Mouse (Mus musculus): ENCODE measurements at regions not wholly inside any gene's neighbourhood (a gene's known extent, or its start where the extent isn't known, plus 50 kb on each side); places are given as distances from the start of the nearest gene placed in this dataset.

DNA sequence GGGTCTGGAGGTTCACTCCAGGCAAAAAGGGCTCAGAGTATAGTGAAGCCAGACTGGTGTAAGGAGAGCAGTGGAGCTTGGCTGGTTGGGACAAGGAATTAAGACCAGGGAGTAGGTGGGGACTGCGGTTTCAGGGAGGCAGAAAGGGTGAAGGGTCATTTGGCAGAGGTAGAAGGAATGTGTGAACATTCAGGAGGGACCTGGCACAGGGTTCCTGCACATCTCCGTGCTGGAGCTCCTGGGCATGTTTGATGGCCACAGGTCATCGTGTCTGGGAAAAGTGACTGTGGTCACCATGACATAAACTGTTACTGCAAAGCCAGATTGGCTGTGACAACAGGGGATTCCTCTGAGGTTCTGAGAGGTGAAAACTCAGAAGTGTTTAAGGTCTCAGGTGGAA, 202.3 kb downstream of the Gadd45g start:
- no peak for DNase-seq (ENCODE audit: low spot score)

DNA sequence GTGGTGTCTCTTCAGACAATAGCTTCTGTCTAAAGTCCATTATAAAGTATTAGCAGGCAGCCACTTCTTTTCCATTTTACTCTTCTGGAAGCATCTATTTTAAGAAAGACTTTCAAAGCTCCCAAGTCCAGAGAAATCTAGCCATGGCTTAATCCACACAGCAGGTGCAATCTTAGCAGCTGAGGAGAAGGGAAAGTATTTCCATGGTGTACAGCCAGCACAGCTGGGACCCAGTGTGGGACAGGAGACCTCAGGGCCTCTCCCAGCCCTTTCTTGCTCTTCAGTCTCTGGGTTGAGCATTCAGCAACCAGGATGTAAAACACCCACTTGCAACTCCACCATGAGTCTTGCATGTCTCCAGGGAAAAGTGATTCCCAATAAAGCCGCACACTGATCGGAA, 202.8 kb downstream of the Gadd45g start:
- no peak for DNase-seq (ENCODE audit: low spot score)

DNA sequence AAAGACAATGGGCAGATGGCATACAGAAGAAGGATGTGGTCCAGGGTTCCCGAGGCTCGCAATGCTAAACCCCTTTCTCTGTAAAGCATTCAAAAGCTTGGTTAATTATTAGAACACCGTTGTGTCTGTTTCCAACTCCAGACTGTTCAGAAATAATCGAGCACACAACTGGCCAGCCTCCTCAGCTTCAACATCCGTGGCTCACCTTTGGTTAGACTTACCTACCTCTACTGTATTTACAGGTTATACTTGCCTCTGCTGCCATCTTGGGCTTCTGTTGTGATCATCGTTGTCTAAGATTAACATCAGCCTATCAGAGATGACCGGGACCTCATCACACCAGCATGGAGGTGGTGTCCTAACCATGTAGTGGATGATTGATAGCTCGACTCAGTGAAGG, 209.3 kb downstream of the Gadd45g start:
- no peak for DNase-seq (ENCODE audit: low spot score)

DNA sequence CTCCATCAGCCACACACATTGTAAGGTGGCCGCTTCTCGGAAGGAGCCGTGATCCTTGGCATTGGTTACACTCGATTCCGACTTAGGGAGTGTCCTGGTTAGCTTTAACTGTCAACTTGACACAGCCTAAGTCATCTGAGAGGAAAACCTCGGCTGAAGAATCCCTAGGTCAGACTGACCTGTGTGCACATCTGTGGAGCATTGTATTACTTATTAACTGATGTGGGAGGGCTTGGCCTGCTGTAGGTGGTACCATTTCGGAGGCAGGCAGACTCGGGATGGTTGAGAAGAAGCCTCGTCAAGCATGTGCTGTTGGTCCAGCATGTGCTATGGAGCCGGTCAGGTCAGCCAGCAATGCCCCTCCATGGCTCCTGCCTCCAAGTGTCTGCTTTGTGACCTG, 211.0 kb downstream of the Gadd45g start:
- no peak for DNase-seq (ENCODE audit: low spot score)

DNA sequence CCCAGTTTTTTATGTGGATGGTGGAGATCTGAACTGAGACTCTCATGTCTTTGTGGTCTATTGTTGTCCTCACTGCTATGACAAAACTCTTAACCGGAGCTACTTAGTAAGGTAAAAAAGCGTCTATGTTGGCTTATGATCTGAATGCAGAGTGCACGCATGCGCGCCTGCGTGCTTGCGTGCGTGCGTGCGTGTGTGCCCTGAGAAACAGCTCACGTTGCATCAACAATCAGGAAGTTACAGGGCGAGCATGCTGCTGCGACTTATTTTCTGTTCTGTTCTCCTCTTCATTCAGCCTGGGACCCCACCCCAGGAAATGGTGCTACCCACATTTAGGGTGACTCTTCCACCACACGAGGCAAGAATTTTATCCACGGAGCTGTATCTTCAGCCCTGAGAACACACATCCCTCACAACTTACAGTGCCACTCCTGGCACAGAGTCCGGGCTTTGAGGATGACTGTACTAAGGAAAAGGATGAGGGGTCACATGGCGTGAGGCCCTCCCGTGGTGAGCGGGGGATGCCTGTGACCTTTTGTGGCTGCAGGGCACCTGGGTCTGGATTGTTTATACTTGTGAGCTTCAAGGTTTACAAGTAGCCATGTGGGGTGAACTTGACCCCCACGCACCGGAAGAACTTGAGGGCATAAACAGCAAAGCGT, 213.4 kb downstream of the Gadd45g start:
- DNase-seq (ENCODE audit: low spot score), result no peak

DNA sequence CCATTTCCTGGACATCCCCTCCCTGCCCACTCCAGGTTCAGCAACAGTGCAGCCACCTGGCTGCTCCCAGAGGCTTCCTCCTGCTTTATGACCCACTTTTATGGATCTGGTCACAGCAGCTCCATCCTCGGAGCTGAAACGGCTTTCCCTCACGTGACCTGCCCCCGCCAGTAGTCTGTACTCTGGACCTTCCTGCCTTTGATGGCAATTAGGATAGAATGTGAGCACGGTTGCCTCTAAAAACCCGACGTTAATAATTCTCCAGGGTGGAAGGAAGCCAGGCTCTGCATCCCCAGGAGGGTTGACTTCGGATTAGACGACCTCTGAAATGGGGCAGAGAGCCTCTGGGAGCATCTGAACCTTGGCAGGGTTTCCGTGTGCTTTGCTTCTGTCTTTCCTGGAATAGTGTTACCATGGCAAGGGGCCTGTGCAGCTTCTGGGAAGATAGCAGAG, 214.0 kb downstream of the Gadd45g start:
- DNase-seq (ENCODE audit: low spot score), result no peak

DNA sequence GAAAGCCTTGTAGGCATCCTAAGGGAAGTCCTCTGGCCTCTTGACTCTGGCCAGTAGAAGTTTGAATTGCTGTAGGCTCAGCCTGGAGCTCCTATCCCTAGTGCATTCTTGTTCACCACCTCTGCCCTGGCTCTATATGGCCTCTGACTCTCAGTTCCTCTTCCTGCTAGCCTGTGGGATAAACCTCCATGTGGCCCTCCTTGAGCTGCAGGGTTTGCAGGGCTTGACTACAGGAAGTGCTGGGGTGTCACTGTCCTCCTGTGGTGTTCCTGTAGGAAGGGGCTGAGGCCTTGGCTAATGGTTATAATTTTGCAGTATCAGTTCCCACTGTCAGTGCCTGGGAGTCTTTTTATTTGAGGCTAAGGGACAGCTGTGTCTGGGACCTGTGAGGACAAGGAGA, 215.0 kb downstream of the Gadd45g start:
- no peak for DNase-seq (ENCODE audit: low spot score)

DNA sequence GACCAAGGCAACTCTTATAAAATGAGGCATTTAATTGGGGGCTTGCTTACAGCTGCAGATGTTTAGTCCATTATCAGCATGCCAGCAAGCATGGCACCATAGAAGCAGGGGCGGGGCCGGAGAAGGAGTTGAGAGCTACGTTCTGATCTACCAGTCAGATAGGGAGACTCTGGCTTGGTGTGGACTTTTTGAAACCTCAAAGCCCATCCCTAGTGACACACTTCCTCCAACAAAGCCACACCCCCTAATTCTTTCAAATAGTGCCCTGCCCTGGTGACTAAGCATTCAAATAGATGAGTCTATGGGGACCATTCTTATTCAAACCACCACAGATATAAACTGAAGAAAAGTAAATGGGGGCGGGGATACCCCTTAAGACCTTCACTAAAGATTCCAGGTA, 215.4 kb downstream of the Gadd45g start:
- DNase-seq (ENCODE audit: low spot score), result no peak

DNA sequence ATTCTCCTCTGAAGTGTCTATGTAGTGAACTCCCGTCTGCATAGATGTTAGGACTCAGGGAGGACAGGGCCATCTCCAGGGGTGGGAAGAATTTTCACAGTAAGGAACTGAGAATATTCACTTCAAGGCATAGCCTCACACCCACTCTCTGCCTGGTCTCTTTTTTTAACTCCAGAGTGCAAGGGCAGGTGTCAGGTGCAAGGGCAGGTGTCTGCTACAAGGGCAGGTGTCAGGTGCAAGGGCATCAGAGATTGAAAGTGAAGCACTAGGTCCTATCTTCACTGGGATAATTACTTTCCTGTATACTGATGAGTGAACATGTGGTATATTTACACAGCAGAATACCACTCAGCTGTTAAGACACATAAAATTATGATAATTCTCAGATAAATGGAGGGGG, 216.1 kb downstream of the Gadd45g start:
- DNase-seq (ENCODE audit: low spot score), result no peak

DNA sequence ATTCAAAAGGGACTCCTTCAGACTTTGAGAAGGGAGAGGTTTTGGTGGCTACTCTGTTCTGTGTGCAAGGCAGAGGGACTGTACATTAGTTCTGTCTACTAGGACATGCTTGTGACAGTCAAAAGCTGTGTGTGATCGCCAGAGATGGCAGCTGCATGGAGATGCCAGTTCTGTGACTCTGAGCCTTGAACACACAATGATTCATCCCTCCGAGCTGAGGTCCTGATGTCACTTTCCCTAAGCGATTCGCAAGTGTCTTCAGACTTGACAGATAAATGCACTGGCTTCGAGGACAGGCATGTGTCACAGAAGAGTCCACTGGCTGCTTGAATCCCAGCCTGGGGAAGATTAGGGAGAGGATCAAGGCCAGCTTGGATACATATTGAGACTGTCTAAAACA, 218.8 kb downstream of the Gadd45g start:
- no peak for DNase-seq (ENCODE audit: low spot score)

DNA sequence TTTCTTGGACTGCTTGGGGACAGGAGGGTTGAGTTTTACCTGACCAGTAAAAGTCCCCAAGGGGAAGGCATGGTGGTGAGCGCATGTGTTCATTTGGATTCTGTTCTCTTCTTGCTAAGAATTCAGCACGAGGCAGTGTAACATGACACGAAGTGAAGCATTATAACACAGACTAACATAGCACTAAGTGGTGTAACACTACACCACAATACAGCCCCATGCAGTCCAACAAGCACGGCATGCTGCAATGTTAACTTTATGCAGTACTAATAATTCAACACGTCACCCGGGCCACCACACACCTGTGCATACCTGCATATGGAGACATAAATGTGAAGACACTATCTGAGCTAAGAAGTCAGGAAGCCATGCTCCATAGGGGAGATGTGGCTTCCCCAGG, 219.2 kb downstream of the Gadd45g start:
- no peak for DNase-seq (ENCODE audit: low spot score)

DNA sequence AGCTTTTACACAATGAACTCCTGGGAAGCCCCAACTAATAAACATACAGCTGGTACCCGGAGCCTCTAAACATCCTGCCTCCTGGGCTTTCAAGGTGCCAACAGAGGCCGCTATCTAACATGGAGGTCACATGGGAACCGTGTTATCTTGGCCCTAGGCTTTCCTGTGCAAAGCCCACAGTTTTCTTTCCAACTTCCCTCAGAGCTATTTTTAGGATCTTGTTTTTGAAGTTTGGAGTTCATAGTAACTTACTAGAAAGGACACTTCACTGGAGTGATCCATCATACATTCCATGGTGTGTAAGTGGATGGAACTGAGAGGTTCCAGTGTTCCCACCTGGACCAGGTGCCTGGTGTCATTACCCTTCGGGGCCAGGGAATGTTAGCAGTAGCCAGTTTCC, 220.6 kb downstream of the Gadd45g start:
- no peak for DNase-seq (ENCODE audit: low spot score)

DNA sequence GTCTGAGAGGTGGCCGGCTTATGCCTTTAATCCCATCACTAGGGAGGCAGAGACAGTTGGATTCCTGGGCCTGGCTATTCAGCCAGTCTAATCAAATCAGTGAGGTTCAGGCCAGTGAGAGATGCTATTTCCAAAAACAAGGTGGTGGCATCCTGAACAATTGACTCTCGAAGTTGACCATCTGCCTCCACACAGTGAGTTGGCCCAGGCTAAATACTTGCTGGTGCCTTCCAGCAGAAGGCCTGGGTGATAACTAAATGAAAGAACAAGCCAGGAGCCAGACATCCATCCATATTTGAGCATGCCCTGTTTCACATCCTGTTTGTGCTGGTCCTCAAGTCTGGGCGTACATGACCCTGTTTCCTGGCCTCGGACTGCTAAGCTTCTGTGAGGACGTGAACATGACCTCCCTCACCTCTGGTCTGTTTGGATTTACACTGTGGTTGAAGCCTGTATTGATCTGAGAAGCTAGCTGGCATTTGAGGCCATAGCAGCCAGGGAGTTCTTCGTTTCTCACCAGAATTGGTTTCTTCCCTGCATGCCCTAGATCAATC, 222.5 kb downstream of the Gadd45g start:
- DNase-seq (ENCODE audit: low spot score), result no peak

DNA sequence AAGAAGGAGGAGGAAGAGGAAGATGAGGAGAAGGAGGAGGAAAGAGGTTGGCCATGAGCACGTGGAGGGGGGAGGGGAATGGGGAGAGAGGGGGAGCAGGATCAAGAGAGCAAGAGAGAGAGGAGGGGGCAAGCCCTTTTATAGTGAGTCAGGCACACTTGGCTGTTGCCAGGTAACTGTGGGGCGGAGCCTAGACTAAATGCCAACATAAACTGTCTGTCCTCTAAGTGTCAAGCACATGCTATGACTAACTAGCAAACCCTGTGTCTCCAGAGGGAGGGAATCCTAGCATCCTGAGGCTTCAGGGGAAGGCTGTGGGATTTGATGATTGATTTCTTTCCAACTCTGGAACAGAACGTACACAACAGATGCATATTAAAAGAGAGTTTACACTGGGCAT, 223.2 kb downstream of the Gadd45g start:
- DNase-seq (ENCODE audit: low spot score), result no peak

DNA sequence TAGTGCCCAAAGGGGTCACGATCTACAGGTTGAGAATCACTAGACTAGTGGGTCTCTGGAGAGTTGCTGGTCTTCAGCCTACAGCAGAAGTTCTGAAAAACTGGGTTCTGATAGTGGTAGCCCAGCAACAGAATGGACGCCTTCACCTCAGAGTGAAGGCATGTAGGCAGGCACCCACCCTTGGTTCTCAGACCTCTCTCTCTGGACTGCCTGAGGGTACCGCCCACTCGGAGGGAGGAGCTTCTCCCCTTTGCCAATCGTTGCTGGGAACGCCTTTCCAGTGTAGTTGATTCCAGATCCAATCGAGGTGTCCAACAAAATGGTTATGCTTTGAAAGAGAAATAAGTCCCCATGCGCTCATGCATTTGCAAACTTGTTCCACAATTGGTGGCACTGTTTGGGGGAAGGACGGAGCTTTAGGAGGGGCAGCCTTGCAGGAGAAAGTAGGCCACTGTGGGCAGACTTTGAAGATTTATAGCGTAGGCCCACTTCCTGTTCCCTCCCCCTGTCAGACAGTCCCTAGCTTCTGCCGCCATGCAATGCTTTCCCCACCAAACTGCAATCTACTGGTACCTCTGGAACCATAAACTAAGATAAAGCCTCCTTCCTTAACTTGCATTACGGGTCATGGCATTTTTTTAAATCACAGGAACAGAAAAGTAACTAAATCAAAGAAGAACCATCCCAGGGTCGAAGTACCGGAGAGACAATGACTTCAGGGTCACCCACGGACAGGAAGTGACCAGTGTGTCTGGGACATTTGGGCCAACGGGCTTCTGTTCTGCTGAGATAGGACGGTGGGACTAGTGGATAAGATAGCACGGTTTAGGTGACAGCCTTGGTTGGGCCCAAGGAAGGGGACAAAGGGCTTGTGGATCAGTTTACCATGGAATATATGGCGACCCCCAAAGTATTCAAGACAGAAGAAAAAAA, 224.5 kb downstream of the Gadd45g start:
- no peak for DNase-seq (ENCODE audit: low spot score)

DNA sequence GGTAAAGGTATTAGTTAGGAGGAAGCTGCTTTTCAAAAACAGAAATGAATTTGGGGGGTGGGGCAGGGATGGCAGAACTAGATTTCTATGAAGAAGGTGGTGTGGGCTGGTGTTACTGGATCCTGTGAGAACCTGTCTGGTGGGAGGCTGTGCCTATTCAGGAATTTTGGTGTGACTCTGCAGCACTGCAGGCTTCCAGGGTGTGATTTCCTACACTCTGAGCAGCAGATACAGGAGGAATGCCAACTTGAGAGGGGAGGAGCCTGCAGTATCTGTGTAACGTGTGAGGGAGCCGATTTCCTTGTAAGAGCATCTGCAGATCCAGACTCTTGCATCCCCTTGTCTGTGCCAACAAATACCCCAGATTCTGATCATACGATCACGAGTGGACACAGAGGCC, 231.1 kb downstream of the Gadd45g start:
- no peak for DNase-seq (ENCODE audit: low spot score)

DNA sequence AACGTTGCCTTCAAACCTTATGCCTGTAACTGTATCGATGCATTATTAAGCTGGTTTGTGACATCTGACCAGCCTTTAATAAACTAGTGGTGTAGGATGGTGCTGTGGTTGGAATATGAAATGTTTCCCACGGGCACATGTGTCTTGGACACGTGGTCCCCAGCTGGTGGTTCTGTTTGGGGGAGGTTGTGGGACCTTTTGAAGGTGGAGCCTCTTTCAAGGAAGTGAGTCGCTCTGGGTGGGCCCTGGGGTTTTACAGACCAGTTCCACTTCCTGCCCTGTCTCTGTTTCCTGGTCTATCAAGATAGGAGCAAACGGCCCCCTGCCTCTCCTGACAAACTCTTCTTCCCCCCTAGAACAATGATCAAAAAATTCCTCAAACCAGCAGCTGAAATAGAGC, 232.1 kb downstream of the Gadd45g start:
- DNase-seq (ENCODE audit: low spot score), result no peak

DNA sequence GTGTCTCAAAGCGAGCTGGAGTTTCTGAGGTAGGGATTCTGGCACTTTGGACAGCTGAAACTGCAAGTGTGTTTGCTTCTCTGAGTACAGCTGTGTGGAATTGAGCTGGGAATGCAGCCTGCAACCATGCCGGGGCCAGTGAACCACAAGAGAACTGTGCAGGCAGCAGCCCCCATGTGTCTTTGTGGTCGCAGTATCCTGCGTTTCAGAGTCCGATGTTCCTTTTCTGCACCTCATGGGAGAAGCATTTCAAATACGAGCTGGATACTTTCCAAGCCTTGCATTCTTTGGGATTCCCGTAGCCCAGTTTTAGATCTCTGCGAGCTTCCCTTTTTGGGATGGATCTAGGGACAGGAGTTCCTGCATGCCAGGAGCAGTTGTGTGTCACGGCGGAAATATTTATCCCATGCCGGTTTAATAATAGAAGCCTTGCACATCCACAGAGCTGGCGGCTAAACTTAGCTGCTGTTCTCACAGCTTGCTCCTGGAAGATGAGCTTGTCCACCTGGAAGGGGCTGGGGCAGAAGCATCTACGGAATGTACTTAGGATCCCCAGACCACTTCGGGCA, 233.3 kb downstream of the Gadd45g start:
- DNase-seq (ENCODE audit: low spot score), result no peak

DNA sequence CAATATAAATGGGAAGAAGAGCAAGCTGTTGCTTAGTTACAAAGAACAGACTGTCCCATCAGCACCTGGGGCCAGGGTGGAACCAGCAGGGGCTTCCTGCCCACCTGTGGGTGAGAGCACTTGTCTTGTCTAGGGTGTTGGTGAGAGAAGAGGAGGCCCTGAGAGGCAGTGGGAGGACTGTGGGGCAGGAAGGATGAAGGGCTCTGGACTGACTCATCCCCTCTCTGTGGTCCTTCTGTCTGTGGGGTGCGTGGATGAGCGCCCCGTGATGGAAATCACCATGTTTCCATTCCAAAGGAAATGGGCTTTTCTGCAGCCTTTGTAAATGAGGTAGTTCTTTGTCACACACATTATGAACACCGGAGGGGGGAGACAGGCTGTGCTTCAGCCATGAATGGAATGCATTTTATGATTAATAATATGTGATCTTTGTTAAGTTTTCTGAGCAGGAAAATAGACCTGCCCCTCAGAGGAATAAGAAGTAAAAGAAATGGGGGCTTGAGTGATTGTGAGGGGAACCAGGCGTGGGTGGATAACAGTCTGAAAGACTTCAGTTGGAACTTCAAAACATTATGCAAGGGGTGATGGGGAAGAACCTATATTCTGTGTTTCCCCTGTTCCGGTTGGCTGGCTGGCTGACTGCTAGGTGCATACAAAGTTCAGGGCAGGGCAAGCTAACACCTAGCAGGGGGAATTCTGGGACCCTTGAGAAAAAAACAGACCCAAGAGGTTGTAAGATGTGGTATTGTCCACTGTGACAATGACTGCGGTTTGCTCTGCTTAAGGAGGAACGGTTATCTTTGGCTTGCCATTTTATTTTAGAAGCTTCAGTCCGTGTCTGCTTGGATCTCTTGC, 237.3 kb downstream of the Gadd45g start:
- no peak for DNase-seq (ENCODE audit: low spot score)

DNA sequence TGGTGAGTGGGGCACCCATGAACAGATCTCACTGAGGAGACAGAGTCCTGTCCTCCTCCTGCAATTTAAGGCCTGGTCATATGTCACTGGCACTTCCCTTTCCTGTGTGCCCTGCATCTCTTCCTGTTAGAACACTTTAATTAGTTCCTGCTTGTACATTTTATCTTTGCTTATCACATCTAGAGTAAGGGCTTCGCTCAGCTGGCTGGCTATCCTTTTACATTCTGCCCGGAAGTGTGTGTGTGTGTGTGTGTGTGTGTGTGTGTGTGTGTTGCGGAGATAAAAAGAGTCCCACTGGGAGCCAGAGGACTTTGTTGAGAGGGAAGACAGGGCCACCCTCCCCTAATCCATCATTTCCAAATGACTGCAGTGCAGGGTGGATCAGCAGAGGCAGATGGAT, 238.6 kb downstream of the Gadd45g start:
- DNase-seq (ENCODE audit: low spot score), result no peak

DNA sequence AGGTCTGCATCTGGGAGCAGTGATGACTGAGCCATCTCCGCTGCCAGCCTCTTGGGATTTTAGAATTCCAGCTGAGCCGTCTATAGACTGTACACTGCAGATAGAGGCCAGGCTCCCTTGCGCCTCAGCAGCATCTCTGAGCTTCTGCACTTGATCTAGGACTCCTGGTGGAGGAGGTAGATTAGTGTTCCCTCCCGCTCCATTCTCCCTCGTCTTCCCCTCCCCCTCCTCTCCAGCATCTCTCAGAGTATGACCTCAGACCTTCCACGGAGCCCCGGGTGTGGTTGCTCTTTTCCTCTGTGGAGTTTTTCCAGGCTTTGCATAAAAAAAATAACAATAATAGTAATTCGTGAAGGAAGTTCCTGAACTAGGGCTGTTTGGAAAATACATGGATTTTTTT, 241.8 kb downstream of the Gadd45g start:
- DNase-seq (ENCODE audit: low spot score), result no peak

DNA sequence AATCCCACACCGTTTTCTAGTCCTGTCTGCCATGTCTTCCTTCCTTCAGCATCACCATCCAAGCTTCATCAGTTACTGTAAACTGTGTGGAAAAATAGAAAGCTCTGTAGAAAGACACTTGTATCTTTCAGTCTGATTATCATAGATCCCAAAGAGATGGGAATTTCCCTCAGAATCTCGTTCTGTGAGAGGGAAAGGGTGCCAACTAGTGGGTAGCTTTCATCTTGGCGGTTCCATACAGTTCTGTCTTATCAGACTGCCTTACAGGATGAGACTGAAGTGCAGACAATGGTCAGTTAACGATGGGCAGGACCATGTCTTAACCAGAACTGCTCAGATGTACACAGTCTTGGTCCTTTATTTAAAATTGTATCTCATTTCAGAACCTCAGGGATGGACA, 243.9 kb downstream of the Gadd45g start:
- no peak for DNase-seq (ENCODE audit: low spot score)
